8 mouse cellular contexts compared by ENCODE assay signal in genomic region chr16:26041021-26041928, GRCm38 (mm10).
DNase-seq lines count a peak whose midpoint lies in the region; ATAC-seq lines count a peak whose summit lies in the region.

No protein-coding gene starts in this region.

- H3K36me3 ChIP-seq in embryonic facial prominence, embryonic 10.5 days (replicated peaks) = no peaks in the 10 kb centered on the region

- H3K27ac ChIP-seq in embryonic facial prominence, embryonic 10.5 days (replicated peaks) = peak overlapping the region; percentile 63

- H3K9me3 ChIP-seq in embryonic facial prominence, embryonic 10.5 days = no peaks in the 10 kb centered on the region

- 41% methylated on average over 12 of the region's 12 CpGs for WGBS in embryonic facial prominence, embryonic 10.5 days

- no peaks in the 10 kb centered on the region for H3K27me3 ChIP-seq in embryonic facial prominence, embryonic 10.5 days (replicated peaks; ENCODE audit: low read depth, poor library complexity, severe bottlenecking)

- DNase-seq in ovary, adult 18-20 months (ENCODE audit: low spot score) = peak; percentile 29
- DNase-seq in ovary, postnatal 36 days (ENCODE audit: low spot score) = no peak
- DNase-seq in embryonic facial prominence, embryonic 10.5 days (ENCODE audit: low spot score) = peak; percentile 49
- DNase-seq in heart, postnatal 4 days = peak; percentile 61
- DNase-seq in cerebellum, adult 11 months = no peak
- DNase-seq in B cell, adult 2 months = no peak

- no peak overlapping the region for H3K4me3 ChIP-seq in embryonic facial prominence, embryonic 10.5 days

- peaks cover 43% of the 10 kb centered on the region for H3K4me1 ChIP-seq in embryonic facial prominence, embryonic 10.5 days

- ATAC-seq in megakaryocyte progenitor cell, adult 5-6 weeks (replicated peaks; ENCODE audit: poor library complexity) = peak; percentile 95
- no peak; the same call in 1 of the 2 replicates for ATAC-seq in cerebellum, adult (ENCODE audit: insufficient number of reproducible peaks, low FRiP score, low TSS enrichment)

Comparison
In these comparisons a context has a peak if more than half of its experiments do, and no peak if none do; other contexts are left out.
1. DNase-seq: peak in ovary, adult 18-20 months (single experiment), embryonic facial prominence, embryonic 10.5 days (single experiment) and heart, postnatal 4 days (single experiment); none in ovary, postnatal 36 days (single experiment), cerebellum, adult 11 months (single experiment) and B cell, adult 2 months (0 of 2).